Mouse (Mus musculus): ENCODE measurements around the gene Anxa5. TPM values are rescaled to one million over a fixed set of nuclear protein-coding genes. Genes with fewer than 3 reads are reported as not detected.

The Anxa5 gene
- polyA plus RNA-seq, 1 experiment from 2014 or later, result 453 TPM

- Histone ChIP-seq H3K27ac (ENCODE audit: low read length) (peak overlapping the region; percentile 49), H3K4me1 (ENCODE audit: control insufficient read depth, insufficient read depth, low read length) (peaks cover 33% of the 10 kb centered on the region), H3K9ac (ENCODE audit: low read length) (no peak overlapping the region), H3K4me3 (ENCODE audit: low read length) (no peak overlapping the region), H3K36me3 (ENCODE audit: control insufficient read depth, insufficient read depth) (peaks cover 34% of the 10 kb centered on the region), H3K4me2 (ENCODE audit: low read depth, low read length) (0 out of 2 replicates have a peak overlapping the region, but pooled peaks have one; percentile 17), H3K9me3 (replicated peaks; ENCODE audit: control insufficient read depth, low read length) (no peaks in the 10 kb centered on the region), H3K27me3 (ENCODE audit: control insufficient read depth, insufficient read depth, low read length) (no peaks in the 10 kb centered on the region)
- no peak for ATAC-seq (replicated peaks; ENCODE audit: extremely low read depth, insufficient read depth, low FRiP score)
- WGBS, result 11% methylated on average over 6 of the region's 6 CpGs
Observed at GRCm38 (mm10) chr3:36446918-36447317, 28.8 kb downstream of the Anxa5 start.

- no peak; the same call in 1 of the 2 replicates for ATAC-seq (replicated peaks; ENCODE audit: extremely low read depth, insufficient read depth, low FRiP score)
- H3K9me3 ChIP-seq (replicated peaks; ENCODE audit: control insufficient read depth, low read length), result no peaks in the 10 kb centered on the region
- 0 out of 2 replicates have a peak overlapping the region, but pooled peaks have one; percentile 17 for H3K4me2 ChIP-seq (ENCODE audit: low read depth, low read length)
- H3K27me3 ChIP-seq (ENCODE audit: control insufficient read depth, insufficient read depth, low read length), result no peaks in the 10 kb centered on the region
- peak overlapping the region; percentile 49 for H3K27ac ChIP-seq (ENCODE audit: low read length)
- H3K9ac ChIP-seq (ENCODE audit: low read length), result no peak overlapping the region
- WGBS, result 34% methylated on average over 5 of the region's 5 CpGs
- peaks cover 33% of the 10 kb centered on the region for H3K4me1 ChIP-seq (ENCODE audit: control insufficient read depth, insufficient read depth, low read length)
- no peak overlapping the region for H3K4me3 ChIP-seq (ENCODE audit: low read length)
- H3K36me3 ChIP-seq (ENCODE audit: control insufficient read depth, insufficient read depth), result peaks cover 30% of the 10 kb centered on the region
Observed at GRCm38 (mm10) chr3:36446506-36446905, 29.2 kb downstream of the Anxa5 start.

DNA sequence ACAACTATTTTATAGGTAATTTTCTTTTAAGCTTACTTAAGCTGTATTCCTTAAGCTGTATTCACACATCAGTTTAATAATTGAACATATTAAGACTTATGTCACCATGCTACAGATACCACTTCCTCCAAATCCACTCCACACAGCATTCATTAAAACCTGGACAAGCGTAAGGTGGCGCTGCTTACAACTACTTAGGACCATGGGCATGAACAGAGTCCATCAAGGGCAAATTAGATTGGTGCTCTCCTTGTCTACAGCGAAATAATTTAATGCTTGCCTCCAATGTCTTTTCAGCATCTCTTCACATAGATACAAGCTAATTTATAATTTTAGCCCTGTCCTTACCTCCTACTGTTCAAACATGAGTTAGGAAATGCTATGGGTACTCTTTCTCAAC is 29.7 kb downstream of the Anxa5 start:
- WGBS, result 95% methylated on average over 3 of the region's 3 CpGs

GRCm38 (mm10) chr3:36442426-36442825 is 33.3 kb downstream of the Anxa5 start:
- H3K4me2 ChIP-seq (ENCODE audit: low read depth, low read length), result no peak overlapping the region
- H3K9me3 ChIP-seq (replicated peaks; ENCODE audit: control insufficient read depth, low read length), result no peaks in the 10 kb centered on the region
- H3K9ac ChIP-seq (ENCODE audit: low read length), result no peak overlapping the region
- no peak for ATAC-seq (replicated peaks; ENCODE audit: extremely low read depth, insufficient read depth, low FRiP score)
- peaks cover 29% of the 10 kb centered on the region for H3K4me1 ChIP-seq (ENCODE audit: control insufficient read depth, insufficient read depth, low read length)
- WGBS, result 1% methylated on average over 2 of the region's 2 CpGs
- H3K36me3 ChIP-seq (ENCODE audit: control insufficient read depth, insufficient read depth), result no peaks in the 10 kb centered on the region; the same call in 1 of the 2 replicates
- no peak overlapping the region for H3K4me3 ChIP-seq (ENCODE audit: low read length)
- H3K27me3 ChIP-seq (ENCODE audit: control insufficient read depth, insufficient read depth, low read length), result no peaks in the 10 kb centered on the region
- H3K27ac ChIP-seq (ENCODE audit: low read length), result no peak overlapping the region

More for the DNA sequence above, 29.7 kb downstream of the Anxa5 start:
- no peak overlapping the region for H3K4me3 ChIP-seq (ENCODE audit: low read length)
- no peaks in the 10 kb centered on the region for H3K27me3 ChIP-seq (ENCODE audit: control insufficient read depth, insufficient read depth, low read length)
- H3K27ac ChIP-seq (ENCODE audit: low read length), result no peak overlapping the region
- H3K4me2 ChIP-seq (ENCODE audit: low read depth, low read length), result no peak overlapping the region
- no peak overlapping the region for H3K9ac ChIP-seq (ENCODE audit: low read length)
- no peak for ATAC-seq (replicated peaks; ENCODE audit: extremely low read depth, insufficient read depth, low FRiP score)
- H3K9me3 ChIP-seq (replicated peaks; ENCODE audit: control insufficient read depth, low read length), result no peaks in the 10 kb centered on the region
- peaks cover 25% of the 10 kb centered on the region for H3K36me3 ChIP-seq (ENCODE audit: control insufficient read depth, insufficient read depth)
- peaks cover 33% of the 10 kb centered on the region for H3K4me1 ChIP-seq (ENCODE audit: control insufficient read depth, insufficient read depth, low read length)

GRCm38 (mm10) chr3:36440280-36440679 is 35.4 kb downstream of the Anxa5 start:
- peaks cover 17% of the 10 kb centered on the region for H3K4me1 ChIP-seq (ENCODE audit: control insufficient read depth, insufficient read depth, low read length)
- H3K36me3 ChIP-seq (ENCODE audit: control insufficient read depth, insufficient read depth), result no peaks in the 10 kb centered on the region
- peak overlapping the region; percentile 86 for H3K27ac ChIP-seq (ENCODE audit: low read length)
- no peaks in the 10 kb centered on the region for H3K9me3 ChIP-seq (replicated peaks; ENCODE audit: control insufficient read depth, low read length)
- ATAC-seq (replicated peaks; ENCODE audit: extremely low read depth, insufficient read depth, low FRiP score), result peak; percentile 85
- no peaks in the 10 kb centered on the region for H3K27me3 ChIP-seq (ENCODE audit: control insufficient read depth, insufficient read depth, low read length)
- H3K4me3 ChIP-seq (ENCODE audit: low read length), result no peak overlapping the region
- H3K4me2 ChIP-seq (ENCODE audit: low read depth, low read length), result peak overlapping the region; percentile 18
- no peak overlapping the region for H3K9ac ChIP-seq (ENCODE audit: low read length)
- WGBS, result 28% methylated on average over 4 of the region's 4 CpGs

- no peaks in the 10 kb centered on the region for H3K9me3 ChIP-seq (replicated peaks; ENCODE audit: control insufficient read depth, low read length)
- H3K4me1 ChIP-seq (ENCODE audit: control insufficient read depth, insufficient read depth, low read length), result no peaks in the 10 kb centered on the region
- no peaks in the 10 kb centered on the region for H3K36me3 ChIP-seq (ENCODE audit: control insufficient read depth, insufficient read depth)
- H3K4me2 ChIP-seq (ENCODE audit: low read depth, low read length), result no peak overlapping the region
- no peak overlapping the region for H3K4me3 ChIP-seq (ENCODE audit: low read length)
- 67% methylated on average over 1 of the region's 1 CpGs for WGBS
- H3K27ac ChIP-seq (ENCODE audit: low read length), result no peak overlapping the region
- no peak for ATAC-seq (replicated peaks; ENCODE audit: extremely low read depth, insufficient read depth, low FRiP score)
- no peak overlapping the region for H3K9ac ChIP-seq (ENCODE audit: low read length)
- no peaks in the 10 kb centered on the region for H3K27me3 ChIP-seq (ENCODE audit: control insufficient read depth, insufficient read depth, low read length)
Observed at GRCm38 (mm10) chr3:36430360-36430759, 45.3 kb downstream of the Anxa5 start.

DNA sequence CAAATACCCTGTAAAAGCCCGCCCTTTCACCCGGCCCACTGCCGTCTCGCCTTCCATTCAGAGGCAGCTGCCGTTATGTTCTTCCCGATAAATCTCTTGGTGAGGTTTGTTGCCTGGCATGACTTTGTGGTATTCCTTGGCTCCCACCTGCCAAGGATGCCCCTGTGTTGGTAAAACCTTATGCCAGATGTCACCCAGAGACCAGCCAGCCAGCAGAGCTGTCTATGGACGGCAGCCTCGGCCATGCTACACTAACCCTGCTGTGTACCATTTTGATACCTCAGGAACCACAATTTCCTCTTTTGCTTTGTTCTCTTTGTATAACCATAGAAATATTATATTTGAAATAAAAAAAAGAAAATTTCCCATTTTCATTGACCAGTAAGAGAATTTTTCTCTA is 48.3 kb downstream of the Anxa5 start:
- no peaks in the 10 kb centered on the region for H3K9me3 ChIP-seq (replicated peaks; ENCODE audit: control insufficient read depth, low read length)
- H3K4me2 ChIP-seq (ENCODE audit: low read depth, low read length), result no peak overlapping the region
- ATAC-seq (replicated peaks; ENCODE audit: extremely low read depth, insufficient read depth, low FRiP score), result no peak
- no peak overlapping the region for H3K4me3 ChIP-seq (ENCODE audit: low read length)
- H3K4me1 ChIP-seq (ENCODE audit: control insufficient read depth, insufficient read depth, low read length), result no peaks in the 10 kb centered on the region
- no peak overlapping the region for H3K9ac ChIP-seq (ENCODE audit: low read length)
- no peak overlapping the region for H3K27ac ChIP-seq (ENCODE audit: low read length)
- no peaks in the 10 kb centered on the region for H3K36me3 ChIP-seq (ENCODE audit: control insufficient read depth, insufficient read depth)
- 90% methylated on average over 8 of the region's 8 CpGs for WGBS
- no peaks in the 10 kb centered on the region for H3K27me3 ChIP-seq (ENCODE audit: control insufficient read depth, insufficient read depth, low read length)

DNA sequence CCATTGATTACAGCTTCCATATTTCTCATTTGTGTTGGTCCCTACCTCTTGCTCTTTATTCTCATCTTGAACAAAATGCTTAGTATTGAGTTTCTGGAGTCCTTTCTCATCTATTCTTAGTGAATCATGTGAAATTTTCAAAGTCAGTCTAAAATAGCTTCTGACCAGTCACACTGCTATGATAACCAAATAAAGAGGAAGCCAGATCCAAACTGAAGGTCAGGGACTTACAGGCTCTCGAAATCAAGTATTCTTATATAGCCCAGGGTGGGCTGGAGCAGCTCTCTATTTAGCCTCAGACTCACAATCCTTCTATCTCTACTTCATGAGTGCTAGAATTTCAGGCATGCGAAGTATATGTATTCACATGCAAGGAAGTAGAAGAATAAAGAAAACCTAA is 66.2 kb downstream of the Anxa5 start:
- Histone ChIP-seq H3K9me3 (replicated peaks; ENCODE audit: control insufficient read depth, low read length) (peaks cover 2% of the 10 kb centered on the region; the same call in 1 of the 2 replicates), H3K4me1 (ENCODE audit: control insufficient read depth, insufficient read depth, low read length) (peaks cover 12% of the 10 kb centered on the region), H3K4me3 (ENCODE audit: low read length) (no peak overlapping the region), H3K9ac (ENCODE audit: low read length) (no peak overlapping the region), H3K27me3 (ENCODE audit: control insufficient read depth, insufficient read depth, low read length) (no peaks in the 10 kb centered on the region), H3K36me3 (ENCODE audit: control insufficient read depth, insufficient read depth) (no peaks in the 10 kb centered on the region), H3K4me2 (ENCODE audit: low read depth, low read length) (no peak overlapping the region), H3K27ac (ENCODE audit: low read length) (peak overlapping the region; percentile 87)
- WGBS, result 34% methylated on average over 2 of the region's 2 CpGs
- peak; percentile 47; the same call in 1 of the 2 replicates for ATAC-seq (replicated peaks; ENCODE audit: extremely low read depth, insufficient read depth, low FRiP score)

DNA sequence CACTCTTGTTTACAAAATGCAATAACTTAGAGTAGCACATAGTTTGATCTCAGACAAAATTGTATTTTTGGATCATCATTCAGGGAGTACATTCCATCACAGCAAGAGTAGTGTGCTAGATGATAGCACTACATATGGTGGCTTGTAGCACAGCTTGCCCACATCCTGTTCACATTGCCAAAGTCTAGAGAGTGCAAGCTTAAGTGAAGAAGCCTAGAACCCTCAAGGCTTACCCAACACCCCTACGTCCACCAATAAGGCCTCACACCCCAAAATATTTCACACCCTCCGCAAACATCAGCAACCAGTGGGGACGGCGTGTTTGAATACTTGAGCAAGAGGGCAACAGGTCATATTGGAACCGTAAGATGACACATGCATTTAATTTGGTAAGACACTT is 68.7 kb downstream of the Anxa5 start:
- Histone ChIP-seq H3K36me3 (ENCODE audit: control insufficient read depth, insufficient read depth) (no peaks in the 10 kb centered on the region), H3K4me3 (ENCODE audit: low read length) (no peak overlapping the region)

More for the DNA sequence above, 68.7 kb downstream of the Anxa5 start:
- peaks cover 12% of the 10 kb centered on the region for H3K4me1 ChIP-seq (ENCODE audit: control insufficient read depth, insufficient read depth, low read length)
- no peak for ATAC-seq (replicated peaks; ENCODE audit: extremely low read depth, insufficient read depth, low FRiP score)
- no peak overlapping the region for H3K9ac ChIP-seq (ENCODE audit: low read length)
- H3K4me2 ChIP-seq (ENCODE audit: low read depth, low read length), result no peak overlapping the region
- WGBS, result 89% methylated on average over 5 of the region's 5 CpGs
- H3K27me3 ChIP-seq (ENCODE audit: control insufficient read depth, insufficient read depth, low read length), result no peaks in the 10 kb centered on the region
- no peaks in the 10 kb centered on the region for H3K9me3 ChIP-seq (replicated peaks; ENCODE audit: control insufficient read depth, low read length)
- peak overlapping the region; percentile 90 for H3K27ac ChIP-seq (ENCODE audit: low read length)

Data from heart, embryonic 16.5 days (tissue).